Comparison of ENCODE assay signal across 13 mouse cellular contexts in genomic region chr2:18992512-18993510, GRCm38 (mm10). TPM values are rescaled to one million over a fixed set of nuclear protein-coding genes. Genes with fewer than 3 reads are reported as not detected.
DNase-seq lines count a peak whose midpoint lies in the region; ATAC-seq and TF ChIP-seq lines count a peak whose summit lies in the region.
"Had no signal": no experiment of that assay in that cellular context is flagged by ENCODE, and none has a peak within 500 bp of the region (broad histone marks: within the 10 kb centered on the region; RNA-seq: fewer than 3 reads in every experiment).

No protein-coding gene starts in this region.

- WGBS in lung, postnatal 0 days: 62% methylated on average over 7 of the region's 7 CpGs
- 50% methylated on average over 7 of the region's 7 CpGs for WGBS in lung, adult 2 months
- WGBS in liver, embryonic 11.5 days: 37% methylated on average over 7 of the region's 7 CpGs
- WGBS in hindbrain, embryonic 13.5 days: 81% methylated on average over 7 of the region's 7 CpGs
- 60% methylated on average over 7 of the region's 7 CpGs for WGBS in kidney, adult 2 months

- no peak overlapping the region for H3K9ac ChIP-seq in lung, postnatal 0 days (replicated peaks; ENCODE audit: low read depth)
- no peak overlapping the region for H3K9ac ChIP-seq in liver, embryonic 11.5 days (ENCODE audit: low read depth, low read length)
- no peak overlapping the region for H3K9ac ChIP-seq in hindbrain, embryonic 13.5 days

- DNase-seq in lung, postnatal 0 days (ENCODE audit: low spot score): no peak
- no peak for DNase-seq in lung, adult 2 months
- DNase-seq in c-Kit-negative CD71-positive TER-119-positive erythroid progenitor cells, embryonic 14.5 days (ENCODE audit: low read depth, low spot score): peak; percentile 75
- DNase-seq in liver, embryonic 11.5 days (ENCODE audit: low spot score): no peak
- no peak for DNase-seq in layer of hippocampus, postnatal 10 days (ENCODE audit: low spot score in 2 of 2)
- DNase-seq in kidney, adult 2 months: no peak
- DNase-seq: cerebellum, adult 11-12 months; gastrocnemius, postnatal 14 days; kidney, adult 18-20 months; lung, postnatal 36 days; right cerebral cortex, postnatal 14 days; thymus, postnatal 36 days had no signal

- H3K4me1 ChIP-seq in lung, postnatal 0 days (ENCODE audit: insufficient read depth, low read depth, low read length): peaks cover 5% of the 10 kb centered on the region; the same call in 1 of the 2 replicates
- H3K4me1 ChIP-seq in lung, adult 2 months (ENCODE audit: control insufficient read depth, insufficient read depth, low read length): no peaks in the 10 kb centered on the region; the same call in 1 of the 2 replicates
- H3K4me1 ChIP-seq in liver, embryonic 11.5 days (replicated peaks; ENCODE audit: control insufficient read depth, insufficient read depth, low read length): peaks cover 29% of the 10 kb centered on the region
- peaks cover 15% of the 10 kb centered on the region for H3K4me1 ChIP-seq in hindbrain, embryonic 13.5 days (replicated peaks)
- H3K4me1 ChIP-seq in kidney, adult 2 months (ENCODE audit: control insufficient read depth, insufficient read depth, low read length): no peaks in the 10 kb centered on the region

- TF ChIP-seq CTCF in lung, postnatal 0 days (IDR thresholded peaks at IDR 0.05): no peak
- TF ChIP-seq CTCF in lung, adult 2 months (IDR thresholded peaks at IDR 0.05; ENCODE audit: insufficient read depth, low read length): no peak
- no peak for TF ChIP-seq CTCF in kidney, adult 2 months (conservative IDR thresholded peaks at IDR 0.05; ENCODE audit: insufficient read depth, insufficient read length, low read depth, low read length)

- no peak overlapping the region for H3K4me2 ChIP-seq in lung, postnatal 0 days (replicated peaks; ENCODE audit: low read depth, low read length)
- H3K4me2 ChIP-seq in liver, embryonic 11.5 days: peak overlapping the region; percentile 20; the same call in 1 of the 2 replicates
- H3K4me2 ChIP-seq in hindbrain, embryonic 13.5 days: no peak overlapping the region

- no peaks in the 10 kb centered on the region for H3K36me3 ChIP-seq in lung, postnatal 0 days (ENCODE audit: insufficient read depth, low read length)
- H3K36me3 ChIP-seq in liver, embryonic 11.5 days (ENCODE audit: control insufficient read depth, insufficient read depth, low read length): no peaks in the 10 kb centered on the region
- H3K36me3 ChIP-seq in hindbrain, embryonic 13.5 days: no peaks in the 10 kb centered on the region; the same call in 1 of the 2 replicates
- no peaks in the 10 kb centered on the region for H3K36me3 ChIP-seq in kidney, adult 2 months (ENCODE audit: control insufficient read depth, insufficient read depth, low read length)

- H3K4me3 ChIP-seq in lung, postnatal 0 days (ENCODE audit: low read depth, low read length): no peak overlapping the region
- H3K4me3 ChIP-seq in lung, adult 2 months (replicated peaks; ENCODE audit: extremely low read depth, low read depth, low read length): no peak overlapping the region
- no peak overlapping the region for H3K4me3 ChIP-seq in liver, embryonic 11.5 days (ENCODE audit: low read depth, low read length)
- H3K4me3 ChIP-seq in hindbrain, embryonic 13.5 days: no peak overlapping the region
- H3K4me3 ChIP-seq in kidney, adult 2 months (ENCODE audit: insufficient read depth, low read depth, low read length): no peak overlapping the region

- no peak for TF ChIP-seq POLR2A in lung, adult 2 months (IDR thresholded peaks at IDR 0.05; ENCODE audit: borderline replicate concordance, extremely low read depth, low read depth, low read length)
- TF ChIP-seq POLR2A in kidney, adult 2 months (IDR thresholded peaks at IDR 0.05; ENCODE audit: low read depth, low read length): no peak

- peak; percentile 25; the same call in 1 of the 2 replicates for ATAC-seq in lung, postnatal 0 days
- peak; percentile 82 for ATAC-seq in liver, embryonic 11.5 days (replicated peaks; ENCODE audit: low FRiP score)
- no peak for ATAC-seq in hindbrain, embryonic 13.5 days (ENCODE audit: low FRiP score)

- H3K27ac ChIP-seq in lung, postnatal 0 days (ENCODE audit: low read length): no peak overlapping the region
- H3K27ac ChIP-seq in liver, embryonic 11.5 days (ENCODE audit: low read depth, low read length): no peak overlapping the region
- no peak overlapping the region for H3K27ac ChIP-seq in hindbrain, embryonic 13.5 days
- no peak overlapping the region for H3K27ac ChIP-seq in kidney, adult 2 months (ENCODE audit: insufficient read depth, low read depth, low read length)

- TF ChIP-seq EP300 in lung, postnatal 0 days (IDR thresholded peaks at IDR 0.05): no peak

- no peaks in the 10 kb centered on the region; the same call in 1 of the 2 replicates for H3K27me3 ChIP-seq in lung, postnatal 0 days (replicated peaks; ENCODE audit: insufficient read depth, low read length)
- H3K27me3 ChIP-seq in liver, embryonic 11.5 days (replicated peaks; ENCODE audit: control insufficient read depth, insufficient read depth, low read length): no peaks in the 10 kb centered on the region
- H3K27me3 ChIP-seq in hindbrain, embryonic 13.5 days: no peaks in the 10 kb centered on the region
- no peaks in the 10 kb centered on the region for H3K27me3 ChIP-seq in kidney, adult 2 months (replicated peaks; ENCODE audit: control insufficient read depth, insufficient read depth, low read length)

- peaks cover 8% of the 10 kb centered on the region; the same call in 1 of the 2 replicates for H3K9me3 ChIP-seq in lung, postnatal 0 days (ENCODE audit: low read length)
- H3K9me3 ChIP-seq in liver, embryonic 11.5 days (ENCODE audit: control insufficient read depth, low read length): peaks cover 3% of the 10 kb centered on the region; the same call in 1 of the 2 replicates
- H3K9me3 ChIP-seq in hindbrain, embryonic 13.5 days: peaks cover 6% of the 10 kb centered on the region

RNA-seq across cellular contexts. Expression of gene Pip4k2a, which starts 5.1 kb away (rescaled TPM):
- 5.0 and 6.6 TPM in 2 replicates for polyA plus RNA-seq in lung, postnatal 0 days (2015; fragmentation: Nextera tagmentation; extraction: Ambion mirVana)
- polyA plus RNA-seq in lung, adult 2 months (2012; rRNA removed): 6.9 and 9.5 TPM in 2 replicates
- 20.1 and 20.5 TPM in 2 replicates for polyA plus RNA-seq in liver, embryonic 11.5 days (2014; fragmentation: Nextera tagmentation; extraction: Ambion mirVana)
- polyA plus RNA-seq in hindbrain, embryonic 13.5 days (2015; fragmentation: Nextera tagmentation; extraction: Ambion mirVana): 10.8 and 11.1 TPM in 2 replicates
- total RNA-seq in layer of hippocampus, postnatal 10 days (2021): 10 to 100 TPM; 27.1 to 29.8 TPM
- polyA plus RNA-seq in kidney, adult 2 months (2012; rRNA removed): 5.6 and 7.1 TPM in 2 replicates

RNA-seq across cellular contexts. Expression of gene 4930426L09Rik, which starts 5.3 kb away (rescaled TPM):
- polyA plus RNA-seq in lung, postnatal 0 days (2015; fragmentation: Nextera tagmentation; extraction: Ambion mirVana): 0.45 and 0.55 TPM in 2 replicates
- 0.38 and 0.47 TPM in 2 replicates for polyA plus RNA-seq in lung, adult 2 months (2012; rRNA removed)
- polyA plus RNA-seq in liver, embryonic 11.5 days (2014; fragmentation: Nextera tagmentation; extraction: Ambion mirVana): 0.21 and 0.48 TPM in 2 replicates
- polyA plus RNA-seq in hindbrain, embryonic 13.5 days (2015; fragmentation: Nextera tagmentation; extraction: Ambion mirVana): 0.44 and 0.57 TPM in 2 replicates
- total RNA-seq in layer of hippocampus, postnatal 10 days (2021): 1 to 10 TPM in 1 of 2 experiments, under 1 TPM in 1; 0.54 to 1.1 TPM
- polyA plus RNA-seq in kidney, adult 2 months (2012; rRNA removed): 0.38 and 0.56 TPM in 2 replicates
